Mouse (Mus musculus) brain, embryonic 14.5 days (tissue): ENCODE measurements around the gene Ctnna2.

ENCODE experiments used
- CTCF ChIP-seq: fragments of 200-500 bp; IDR thresholded peaks from 2 replicates; pipeline ENCODE4 v1.5.1; 2012; ENCODE audit warnings: inconsistent platforms, mild to moderate bottlenecking, moderate library complexity, borderline replicate concordance; ENCODE audit not compliant: insufficient read depth, insufficient read length; ENCODE audit errors: extremely low read depth
- POLR2A ChIP-seq: fragments of 200-500 bp; IDR thresholded peaks from 2 replicates; pipeline ENCODE4 v1.6.1; 2012; ENCODE audit warnings: mild to moderate bottlenecking, inconsistent platforms, borderline replicate concordance; ENCODE audit not compliant: poor library complexity, insufficient read depth, insufficient read length, severe bottlenecking; ENCODE audit errors: extremely low read depth

- no peak for TF ChIP-seq CTCF
- no peak for TF ChIP-seq POLR2A
These were observed 1000.1 kb downstream of the Ctnna2 start for GRCm38 (mm10) chr6:76979247-76979850.
